Mouse (Mus musculus): Measurements from ENCODE around the gene Fuca1. TPM values are rescaled to one million over a fixed set of nuclear protein-coding genes. Genes with fewer than 3 reads are reported as not detected.
A peak's percentile ranks its signal among the peaks of the same experiment; 100 is the strongest.

The Fuca1 gene
- polyA plus RNA-seq, 1 experiment from 2014 or later: 38.1 TPM

DNA sequence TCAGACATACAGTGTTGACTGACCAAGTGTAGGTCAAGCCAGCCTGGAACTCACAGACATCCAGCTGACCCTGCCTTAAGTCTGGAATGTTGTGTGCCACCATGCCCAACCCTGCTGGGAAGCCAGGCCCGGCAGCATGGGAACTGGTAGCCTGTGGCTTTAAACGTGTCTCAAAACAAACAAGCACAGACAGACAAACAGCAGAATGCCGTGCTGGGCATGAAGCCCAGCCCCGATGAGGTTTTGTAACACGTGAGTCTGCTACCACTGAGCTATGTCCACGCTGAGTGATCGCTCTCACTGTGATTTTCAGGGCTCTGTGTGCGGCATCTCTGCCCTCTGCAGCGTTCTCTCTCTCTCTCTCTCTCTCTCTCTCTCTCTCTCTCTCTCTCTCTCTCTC lies 35.4 kb downstream of the Fuca1 start:
- Histone ChIP-seq H3K4me2 (no peak overlapping the region), H3K27ac (no peak overlapping the region), H3K27me3 (no peaks in the 10 kb centered on the region), H3K4me1 (replicated peaks) (no peaks in the 10 kb centered on the region), H3K9me3 (replicated peaks) (no peaks in the 10 kb centered on the region), H3K36me3 (peaks cover 62% of the 10 kb centered on the region), H3K4me3 (no peak overlapping the region), H3K9ac (no peak overlapping the region)
- no peak for ATAC-seq (replicated peaks; ENCODE audit: insufficient number of reproducible peaks, insufficient read depth, low FRiP score, low read depth)
- WGBS: 85% methylated on average over 9 of the region's 9 CpGs

DNA sequence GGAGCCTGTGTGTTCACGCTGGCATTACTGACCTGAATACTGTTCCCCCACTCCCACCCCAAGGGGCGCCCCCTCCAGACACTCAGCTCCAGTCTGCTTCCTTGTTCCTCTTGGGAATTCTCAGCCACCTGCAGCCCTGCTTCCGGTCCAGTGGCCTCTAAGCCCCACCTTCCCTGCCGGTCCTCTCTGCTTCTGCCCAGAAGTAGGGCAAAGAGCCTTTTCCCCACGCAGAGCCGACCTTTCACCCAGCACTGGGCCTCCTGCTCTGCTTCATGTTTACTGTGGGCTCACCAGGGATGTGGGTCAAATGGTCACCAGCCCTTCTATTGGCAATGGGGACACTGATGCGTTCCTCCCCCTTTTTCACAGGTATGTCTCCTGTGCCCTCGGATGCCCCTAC lies 37.8 kb downstream of the Fuca1 start:
- 66% methylated on average over 8 of the region's 8 CpGs for WGBS
- Histone ChIP-seq H3K27me3 (no peaks in the 10 kb centered on the region), H3K9ac (no peak overlapping the region), H3K36me3 (peaks cover 44% of the 10 kb centered on the region), H3K4me2 (no peak overlapping the region), H3K4me3 (no peak overlapping the region), H3K4me1 (replicated peaks) (peaks cover 6% of the 10 kb centered on the region; the same call in 1 of the 2 replicates), H3K27ac (no peak overlapping the region), H3K9me3 (replicated peaks) (no peaks in the 10 kb centered on the region)
- no peak for ATAC-seq (replicated peaks; ENCODE audit: insufficient number of reproducible peaks, insufficient read depth, low FRiP score, low read depth)

DNA sequence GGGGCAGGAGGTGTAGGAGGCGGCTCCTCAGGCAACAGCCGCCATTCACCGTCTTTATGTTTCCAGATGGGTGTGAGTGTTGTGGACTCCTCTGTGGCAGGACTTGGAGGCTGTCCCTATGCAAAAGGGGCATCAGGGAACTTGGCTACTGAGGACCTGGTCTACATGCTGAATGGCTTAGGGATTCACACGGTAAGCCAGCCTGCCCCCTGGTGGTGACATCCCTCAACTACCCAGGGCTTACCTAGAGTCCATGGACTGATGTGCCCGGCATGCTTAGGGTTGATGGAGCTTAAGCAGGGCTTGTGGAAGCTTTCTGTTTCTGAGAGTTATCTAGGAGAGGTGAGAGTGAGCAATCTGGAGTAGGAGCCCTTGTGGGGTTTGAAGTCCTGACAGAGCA lies 40.2 kb downstream of the Fuca1 start:
- WGBS: 17% methylated on average over 5 of the region's 5 CpGs
- no peaks in the 10 kb centered on the region for H3K9me3 ChIP-seq (replicated peaks)
- no peak overlapping the region for H3K27ac ChIP-seq
- H3K9ac ChIP-seq: no peak overlapping the region
- no peak overlapping the region for H3K4me3 ChIP-seq
- 0 out of 2 replicates have a peak, but pooled peaks have one; percentile 8 for ATAC-seq (replicated peaks; ENCODE audit: insufficient number of reproducible peaks, insufficient read depth, low FRiP score, low read depth)
- H3K4me1 ChIP-seq (replicated peaks): peaks cover 21% of the 10 kb centered on the region
- H3K4me2 ChIP-seq: no peak overlapping the region
- peaks cover 33% of the 10 kb centered on the region for H3K36me3 ChIP-seq
- H3K27me3 ChIP-seq: no peaks in the 10 kb centered on the region

DNA sequence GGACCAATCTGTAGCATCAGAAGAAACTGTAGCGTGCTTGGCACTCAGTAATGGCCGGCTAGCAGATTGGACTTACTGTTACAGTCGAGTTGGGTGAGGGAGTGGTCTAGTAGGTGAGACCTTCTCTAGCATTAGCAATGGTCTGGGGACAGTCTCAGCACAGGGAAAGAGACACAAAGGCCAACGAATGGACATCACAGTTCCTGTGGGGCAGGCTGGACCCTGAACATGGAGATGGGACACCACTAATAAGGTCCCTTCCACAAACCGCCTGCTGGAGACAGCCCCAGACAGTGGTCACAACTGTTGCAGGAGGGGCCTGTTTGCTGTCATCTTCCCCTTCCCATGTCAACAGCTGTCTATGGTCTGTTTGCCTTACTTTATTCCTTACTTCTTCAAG lies 41.2 kb downstream of the Fuca1 start:
- Histone ChIP-seq H3K27ac (no peak overlapping the region), H3K4me3 (no peak overlapping the region), H3K9me3 (replicated peaks) (no peaks in the 10 kb centered on the region), H3K4me1 (replicated peaks) (peaks cover 21% of the 10 kb centered on the region), H3K9ac (no peak overlapping the region), H3K27me3 (no peaks in the 10 kb centered on the region), H3K36me3 (peaks cover 35% of the 10 kb centered on the region; the same call in 1 of the 2 replicates), H3K4me2 (no peak overlapping the region)
- no peak for ATAC-seq (replicated peaks; ENCODE audit: insufficient number of reproducible peaks, insufficient read depth, low FRiP score, low read depth)
- WGBS: 86% methylated on average over 5 of the region's 5 CpGs

DNA sequence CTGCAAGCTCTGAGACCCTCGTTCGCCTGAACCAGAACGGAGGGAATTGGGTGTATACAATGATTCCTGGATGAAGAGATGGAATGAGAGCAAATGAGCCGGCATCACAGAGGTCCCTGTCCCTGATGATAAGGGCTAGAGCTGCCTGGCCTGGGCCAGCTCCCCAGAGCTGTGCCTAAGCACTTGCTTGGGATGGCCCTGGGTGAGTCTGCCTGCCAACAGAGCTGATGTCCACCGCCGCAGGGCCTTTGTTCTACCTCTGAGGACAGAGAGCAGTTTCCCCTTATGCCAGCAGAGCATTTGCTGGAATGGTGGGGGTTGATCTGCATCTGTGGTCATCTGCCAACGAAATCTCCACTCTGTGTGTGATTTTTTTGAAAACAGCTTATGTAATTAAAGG lies 41.7 kb downstream of the Fuca1 start:
- ATAC-seq (replicated peaks; ENCODE audit: insufficient number of reproducible peaks, insufficient read depth, low FRiP score, low read depth): no peak
- no peak overlapping the region for H3K27ac ChIP-seq
- no peak overlapping the region for H3K9ac ChIP-seq
- H3K36me3 ChIP-seq: peaks cover 36% of the 10 kb centered on the region; the same call in 1 of the 2 replicates
- H3K9me3 ChIP-seq (replicated peaks): no peaks in the 10 kb centered on the region
- H3K4me1 ChIP-seq (replicated peaks): peaks cover 21% of the 10 kb centered on the region
- WGBS: 83% methylated on average over 7 of the region's 7 CpGs
- H3K27me3 ChIP-seq: no peaks in the 10 kb centered on the region
- no peak overlapping the region for H3K4me3 ChIP-seq
- no peak overlapping the region for H3K4me2 ChIP-seq

DNA sequence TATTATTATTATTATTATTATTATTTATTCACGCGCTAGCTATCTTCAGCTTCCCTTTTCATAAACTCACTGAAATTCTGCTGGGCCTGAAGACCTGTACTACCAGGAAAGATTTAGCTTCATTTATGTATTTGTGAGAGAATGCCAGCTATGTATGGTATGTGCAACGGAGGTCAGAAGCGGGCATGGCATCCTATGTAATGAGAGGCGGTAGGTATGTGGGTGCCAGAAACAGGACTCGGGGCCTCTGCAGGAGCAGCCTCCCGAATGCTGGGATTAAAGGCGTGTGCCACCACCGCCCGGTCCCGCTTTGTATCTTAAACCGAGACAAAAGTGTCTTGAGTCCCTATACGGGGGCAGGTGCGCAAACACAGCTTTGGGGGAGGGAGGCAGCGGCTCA lies 42.4 kb downstream of the Fuca1 start:
- Histone ChIP-seq H3K27ac (peak overlapping the region; percentile 91), H3K27me3 (no peaks in the 10 kb centered on the region), H3K36me3 (peaks cover 36% of the 10 kb centered on the region; the same call in 1 of the 2 replicates), H3K4me1 (replicated peaks) (peaks cover 21% of the 10 kb centered on the region), H3K4me3 (peak overlapping the region; percentile 75), H3K9me3 (replicated peaks) (no peaks in the 10 kb centered on the region), H3K4me2 (peak overlapping the region; percentile 89), H3K9ac (peak overlapping the region; percentile 79)
- WGBS: 6% methylated on average over 15 of the region's 15 CpGs
- ATAC-seq (replicated peaks; ENCODE audit: insufficient number of reproducible peaks, insufficient read depth, low FRiP score, low read depth): no peak

DNA sequence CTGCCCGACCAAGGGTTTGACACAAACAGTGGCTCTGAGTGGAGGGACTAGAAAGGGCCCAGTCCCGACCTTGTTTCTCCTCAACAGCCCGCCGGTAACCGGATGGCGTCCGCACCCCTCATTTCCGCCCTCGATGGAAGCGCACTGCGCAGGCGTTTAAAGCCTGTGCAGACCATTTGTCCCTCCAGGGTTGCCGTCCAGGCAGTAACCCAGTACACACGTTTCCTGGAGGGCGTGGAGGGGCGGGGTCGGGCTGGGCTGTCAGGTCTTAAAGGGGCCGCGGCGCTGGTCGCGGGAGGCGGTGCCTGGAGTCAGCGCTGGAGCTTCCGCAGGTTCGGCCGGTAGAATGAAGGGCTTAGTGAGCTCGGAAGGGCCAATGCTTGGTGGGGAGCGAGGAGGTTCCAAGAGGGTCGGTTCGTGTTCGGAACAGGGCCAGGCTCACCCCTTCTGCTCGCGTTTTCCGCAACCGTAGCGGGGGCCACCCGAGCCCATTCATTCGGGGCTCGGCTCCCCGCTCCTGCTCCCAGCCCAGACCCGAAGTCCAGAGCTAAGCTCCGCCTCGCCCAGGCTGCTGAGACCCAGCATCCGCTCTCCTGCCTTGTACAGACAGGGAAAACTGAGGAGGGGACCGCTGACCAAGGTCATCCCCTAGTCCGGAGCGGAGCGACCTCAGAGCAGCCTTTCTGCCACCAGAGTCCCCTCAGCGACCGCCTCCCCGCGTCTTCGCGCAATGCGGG lies 43.1 kb downstream of the Fuca1 start, which contains the start of gene Gale:
TSS of gene Gale (plus strand) at position 271 of the 737 bp plus-strand sequence.
- H3K4me3 ChIP-seq: peak within 1 kb of the TSS; percentile 75
- peaks cover 36% of the 10 kb centered on the region for H3K36me3 ChIP-seq
- peak within 1 kb of the TSS; percentile 91 for H3K27ac ChIP-seq
- peak within 1 kb of the TSS; percentile 89 for H3K4me2 ChIP-seq
- peak; percentile 89 for ATAC-seq (replicated peaks; ENCODE audit: insufficient number of reproducible peaks, insufficient read depth, low FRiP score, low read depth)
- H3K9ac ChIP-seq: peak within 1 kb of the TSS; percentile 79
- H3K27me3 ChIP-seq: no peaks in the 10 kb centered on the region
- H3K4me1 ChIP-seq (replicated peaks): peaks cover 21% of the 10 kb centered on the region
- no peaks in the 10 kb centered on the region for H3K9me3 ChIP-seq (replicated peaks)
- WGBS: under 1% methylated on average over 56 of the region's 56 CpGs

DNA sequence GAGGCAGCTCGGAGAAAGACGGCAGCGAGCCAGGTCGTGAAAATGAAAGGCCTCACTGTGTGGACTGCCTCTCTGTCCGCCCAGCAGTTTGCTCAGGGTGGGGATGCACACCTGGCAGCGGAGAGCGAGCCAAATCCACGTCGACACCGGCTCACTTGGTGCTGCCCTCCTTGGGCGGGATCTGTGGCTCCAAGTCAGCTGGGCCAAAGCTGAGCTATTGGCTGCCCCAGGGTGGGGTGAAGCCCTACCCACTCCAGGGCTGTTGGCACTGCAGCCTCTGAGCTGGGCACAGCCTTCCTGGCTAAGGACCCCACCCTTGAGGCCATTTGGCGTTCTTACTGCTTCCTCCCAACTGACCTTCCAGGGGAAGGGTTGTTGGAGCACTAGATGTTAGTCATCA lies 43.9 kb downstream of the Fuca1 start:
- WGBS: 5% methylated on average over 12 of the region's 12 CpGs
- 0 out of 2 replicates have a peak, but pooled peaks have one; percentile 9 for ATAC-seq (replicated peaks; ENCODE audit: insufficient number of reproducible peaks, insufficient read depth, low FRiP score, low read depth)
- H3K36me3 ChIP-seq: peaks cover 43% of the 10 kb centered on the region
- H3K4me3 ChIP-seq: peak overlapping the region; percentile 75
- peak overlapping the region; percentile 79 for H3K9ac ChIP-seq
- peak overlapping the region; percentile 91 for H3K27ac ChIP-seq
- H3K9me3 ChIP-seq (replicated peaks): no peaks in the 10 kb centered on the region
- peaks cover 21% of the 10 kb centered on the region for H3K4me1 ChIP-seq (replicated peaks)
- H3K4me2 ChIP-seq: peak overlapping the region; percentile 89
- no peaks in the 10 kb centered on the region for H3K27me3 ChIP-seq

DNA sequence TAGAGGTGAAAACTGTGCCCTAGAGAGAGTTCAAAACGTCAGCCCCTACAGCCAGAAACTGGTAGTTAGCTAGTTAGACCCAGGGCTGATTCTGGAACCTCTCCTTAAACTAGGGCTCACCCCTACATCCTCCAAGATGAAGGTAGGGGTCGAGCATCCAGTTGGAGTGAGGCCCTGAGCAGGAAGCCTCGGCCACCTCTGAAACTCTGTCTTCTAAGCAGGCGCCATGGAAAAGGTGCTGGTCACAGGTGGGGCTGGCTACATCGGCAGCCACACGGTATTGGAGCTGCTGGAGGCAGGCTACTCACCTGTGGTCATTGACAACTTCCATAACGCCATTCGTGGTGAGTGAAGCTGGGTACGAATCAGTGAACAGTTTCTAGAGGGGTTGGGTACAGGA lies 44.6 kb downstream of the Fuca1 start:
- peak overlapping the region; percentile 75; the same call in 1 of the 2 replicates for H3K4me3 ChIP-seq
- no peak for ATAC-seq (replicated peaks; ENCODE audit: insufficient number of reproducible peaks, insufficient read depth, low FRiP score, low read depth)
- no peaks in the 10 kb centered on the region for H3K27me3 ChIP-seq
- H3K9me3 ChIP-seq (replicated peaks): no peaks in the 10 kb centered on the region
- no peak overlapping the region for H3K27ac ChIP-seq
- H3K9ac ChIP-seq: no peak overlapping the region
- peak overlapping the region; percentile 89 for H3K4me2 ChIP-seq
- peaks cover 21% of the 10 kb centered on the region for H3K4me1 ChIP-seq (replicated peaks)
- WGBS: 79% methylated on average over 9 of the region's 9 CpGs
- peaks cover 46% of the 10 kb centered on the region for H3K36me3 ChIP-seq

DNA sequence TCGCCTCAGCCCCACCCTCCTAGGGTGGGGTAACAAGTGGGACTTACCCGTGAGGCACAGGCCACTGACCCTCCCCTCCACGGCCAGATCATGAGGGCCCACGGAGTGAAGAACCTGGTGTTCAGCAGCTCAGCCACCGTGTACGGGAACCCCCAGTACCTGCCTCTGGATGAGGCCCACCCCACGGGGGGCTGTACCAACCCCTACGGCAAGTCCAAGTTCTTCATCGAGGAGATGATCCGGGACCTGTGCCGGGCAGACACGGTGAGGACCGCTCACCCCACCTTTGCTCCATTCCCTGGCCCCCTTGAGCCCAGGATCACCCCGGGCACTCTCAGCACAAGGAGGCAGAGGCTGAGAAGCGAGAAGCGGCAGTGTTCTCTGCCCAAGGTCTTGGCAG lies 45.7 kb downstream of the Fuca1 start:
- Histone ChIP-seq H3K27me3 (no peaks in the 10 kb centered on the region), H3K4me1 (replicated peaks) (peaks cover 28% of the 10 kb centered on the region), H3K36me3 (peaks cover 48% of the 10 kb centered on the region), H3K4me2 (no peak overlapping the region), H3K9me3 (replicated peaks) (no peaks in the 10 kb centered on the region), H3K4me3 (no peak overlapping the region), H3K27ac (no peak overlapping the region), H3K9ac (no peak overlapping the region)
- WGBS: 93% methylated on average over 16 of the region's 16 CpGs
- ATAC-seq (replicated peaks; ENCODE audit: insufficient number of reproducible peaks, insufficient read depth, low FRiP score, low read depth): no peak

DNA sequence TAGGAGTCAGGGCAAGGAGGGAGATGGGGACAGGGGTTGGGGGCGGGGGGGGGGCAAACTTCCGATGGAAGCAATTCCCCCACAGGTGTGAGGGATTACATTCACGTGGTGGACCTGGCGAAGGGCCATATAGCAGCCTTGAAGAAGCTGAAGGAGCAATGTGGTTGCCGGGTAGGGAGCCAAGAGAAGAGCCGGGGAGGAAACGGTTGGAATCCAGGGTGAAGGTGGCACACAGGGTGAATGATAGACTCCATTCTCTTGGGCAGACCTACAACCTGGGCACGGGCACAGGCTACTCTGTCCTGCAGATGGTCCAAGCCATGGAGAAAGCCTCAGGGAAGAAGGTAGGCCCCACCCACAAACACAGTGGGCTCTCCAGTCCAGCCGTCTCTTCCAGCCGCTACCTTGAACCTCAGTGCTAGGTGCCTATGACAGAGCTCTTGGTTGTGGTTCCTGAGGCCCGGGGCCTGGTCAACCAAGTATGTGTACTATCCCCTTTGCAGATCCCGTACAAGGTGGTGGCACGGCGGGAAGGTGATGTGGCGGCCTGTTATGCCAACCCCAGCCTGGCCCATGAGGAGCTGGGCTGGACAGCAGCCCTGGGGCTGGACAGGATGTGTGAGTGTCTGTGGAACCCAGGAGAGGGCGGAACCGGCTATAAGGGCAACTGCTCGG lies 46.7 kb downstream of the Fuca1 start:
- Histone ChIP-seq H3K27me3 (no peaks in the 10 kb centered on the region), H3K36me3 (peaks cover 42% of the 10 kb centered on the region), H3K4me1 (replicated peaks) (peaks cover 34% of the 10 kb centered on the region), H3K4me2 (no peak overlapping the region), H3K9ac (no peak overlapping the region), H3K4me3 (no peak overlapping the region), H3K9me3 (replicated peaks) (no peaks in the 10 kb centered on the region), H3K27ac (no peak overlapping the region)
- 84% methylated on average over 18 of the region's 18 CpGs for WGBS
- no peak for ATAC-seq (replicated peaks; ENCODE audit: insufficient number of reproducible peaks, insufficient read depth, low FRiP score, low read depth)

All from heart, embryonic 15.5 days (tissue).